Mouse (Mus musculus): Measurements from ENCODE around the gene Tns3. TPM values are rescaled to one million over a fixed set of nuclear protein-coding genes. Genes with fewer than 3 reads are reported as not detected.

The Tns3 gene
- polyA plus RNA-seq, 1 experiment from 2014 or later = 3.6 TPM

GRCm38 (mm10) chr11:8496686-8497085 is 167.6 kb downstream of the Tns3 start:
- peaks cover 16% of the 10 kb centered on the region for H3K36me3 ChIP-seq (replicated peaks; ENCODE audit: insufficient read depth, low read length)
- no peak overlapping the region for H3K4me2 ChIP-seq (ENCODE audit: low read depth, low read length)
- TF ChIP-seq CTCF (IDR thresholded peaks at IDR 0.05; ENCODE audit: low read depth) (no peak), EP300 (IDR thresholded peaks at IDR 0.05; ENCODE audit: low read depth) (no peak)
- H3K27ac ChIP-seq (ENCODE audit: low read depth) = no peak overlapping the region
- no peaks in the 10 kb centered on the region for H3K27me3 ChIP-seq (ENCODE audit: insufficient read depth, low read length)
- H3K9ac ChIP-seq (replicated peaks) = no peak overlapping the region
- H3K9me3 ChIP-seq (ENCODE audit: low read length) = no peaks in the 10 kb centered on the region
- H3K4me1 ChIP-seq (ENCODE audit: insufficient read depth) = peaks cover 7% of the 10 kb centered on the region
- no peak overlapping the region for H3K4me3 ChIP-seq (ENCODE audit: low read depth, low read length)
- DNase-seq (no peak), ATAC-seq (no peak)
- 61% methylated on average over 5 of the region's 5 CpGs for WGBS (ENCODE audit: insufficient replicate concordance)

- peaks cover 5% of the 10 kb centered on the region; the same call in 1 of the 2 replicates for H3K4me1 ChIP-seq (ENCODE audit: insufficient read depth)
- H3K4me2 ChIP-seq (ENCODE audit: low read depth, low read length) = no peak overlapping the region
- H3K4me3 ChIP-seq (ENCODE audit: low read depth, low read length) = no peak overlapping the region
- no peak for TF ChIP-seq EP300 (IDR thresholded peaks at IDR 0.05; ENCODE audit: low read depth)
- no peak for TF ChIP-seq CTCF (IDR thresholded peaks at IDR 0.05; ENCODE audit: low read depth)
- DNase-seq (no peak), ATAC-seq (no peak)
- no peak overlapping the region for H3K9ac ChIP-seq (replicated peaks)
- WGBS (ENCODE audit: insufficient replicate concordance) = 83% methylated on average over 7 of the region's 7 CpGs
- H3K27ac ChIP-seq (ENCODE audit: low read depth) = no peak overlapping the region
- H3K9me3 ChIP-seq (ENCODE audit: low read length) = no peaks in the 10 kb centered on the region
- peaks cover 21% of the 10 kb centered on the region for H3K36me3 ChIP-seq (replicated peaks; ENCODE audit: insufficient read depth, low read length)
- no peaks in the 10 kb centered on the region for H3K27me3 ChIP-seq (ENCODE audit: insufficient read depth, low read length)
These were observed 168.5 kb downstream of the Tns3 start for GRCm38 (mm10) chr11:8495801-8496200.

- no peak overlapping the region for H3K27ac ChIP-seq (ENCODE audit: low read depth)
- H3K4me1 ChIP-seq (ENCODE audit: insufficient read depth) = peaks cover 5% of the 10 kb centered on the region; the same call in 1 of the 2 replicates
- H3K4me2 ChIP-seq (ENCODE audit: low read depth, low read length) = no peak overlapping the region
- ATAC-seq (no peak), DNase-seq (no peak)
- H3K27me3 ChIP-seq (ENCODE audit: insufficient read depth, low read length) = no peaks in the 10 kb centered on the region
- TF ChIP-seq CTCF (IDR thresholded peaks at IDR 0.05; ENCODE audit: low read depth) (no peak), EP300 (IDR thresholded peaks at IDR 0.05; ENCODE audit: low read depth) (no peak)
- H3K9me3 ChIP-seq (ENCODE audit: low read length) = no peaks in the 10 kb centered on the region
- peaks cover 25% of the 10 kb centered on the region for H3K36me3 ChIP-seq (replicated peaks; ENCODE audit: insufficient read depth, low read length)
- H3K4me3 ChIP-seq (ENCODE audit: low read depth, low read length) = no peak overlapping the region
- no peak overlapping the region for H3K9ac ChIP-seq (replicated peaks)
- 79% methylated on average over 8 of the region's 8 CpGs for WGBS (ENCODE audit: insufficient replicate concordance)
These were observed 169.3 kb downstream of the Tns3 start for GRCm38 (mm10) chr11:8495036-8495435.

- Histone ChIP-seq H3K27ac (ENCODE audit: low read depth) (no peak overlapping the region), H3K36me3 (replicated peaks; ENCODE audit: insufficient read depth, low read length) (peaks cover 25% of the 10 kb centered on the region), H3K9me3 (ENCODE audit: low read length) (no peaks in the 10 kb centered on the region), H3K9ac (replicated peaks) (no peak overlapping the region), H3K4me1 (ENCODE audit: insufficient read depth) (peaks cover 5% of the 10 kb centered on the region; the same call in 1 of the 2 replicates), H3K4me3 (ENCODE audit: low read depth, low read length) (no peak overlapping the region), H3K27me3 (ENCODE audit: insufficient read depth, low read length) (no peaks in the 10 kb centered on the region), H3K4me2 (ENCODE audit: low read depth, low read length) (no peak overlapping the region)
- ATAC-seq = no peak
- DNase-seq = no peak
- 70% methylated on average over 8 of the region's 8 CpGs for WGBS (ENCODE audit: insufficient replicate concordance)
- TF ChIP-seq CTCF (IDR thresholded peaks at IDR 0.05; ENCODE audit: low read depth) = no peak
- no peak for TF ChIP-seq EP300 (IDR thresholded peaks at IDR 0.05; ENCODE audit: low read depth)
These were observed 170.3 kb downstream of the Tns3 start for GRCm38 (mm10) chr11:8493931-8494490.

- no peak for TF ChIP-seq EP300 (IDR thresholded peaks at IDR 0.05; ENCODE audit: low read depth)
- TF ChIP-seq CTCF (IDR thresholded peaks at IDR 0.05; ENCODE audit: low read depth) = no peak
- WGBS (ENCODE audit: insufficient replicate concordance) = 81% methylated on average over 10 of the region's 10 CpGs
- Histone ChIP-seq H3K4me3 (ENCODE audit: low read depth, low read length) (no peak overlapping the region), H3K27ac (ENCODE audit: low read depth) (no peak overlapping the region), H3K36me3 (replicated peaks; ENCODE audit: insufficient read depth, low read length) (peaks cover 21% of the 10 kb centered on the region), H3K9ac (replicated peaks) (no peak overlapping the region), H3K27me3 (ENCODE audit: insufficient read depth, low read length) (no peaks in the 10 kb centered on the region), H3K4me2 (ENCODE audit: low read depth, low read length) (no peak overlapping the region), H3K4me1 (ENCODE audit: insufficient read depth) (peaks cover 5% of the 10 kb centered on the region; the same call in 1 of the 2 replicates), H3K9me3 (ENCODE audit: low read length) (no peaks in the 10 kb centered on the region)
- DNase-seq = no peak
- peak; percentile 10; the same call in 1 of the 2 replicates for ATAC-seq
These were observed 172.0 kb downstream of the Tns3 start for GRCm38 (mm10) chr11:8492332-8492731.

- Histone ChIP-seq H3K4me3 (ENCODE audit: low read depth, low read length) (no peak overlapping the region), H3K9me3 (ENCODE audit: low read length) (no peaks in the 10 kb centered on the region), H3K9ac (replicated peaks) (no peak overlapping the region), H3K4me1 (ENCODE audit: insufficient read depth) (peaks cover 6% of the 10 kb centered on the region; the same call in 1 of the 2 replicates), H3K27me3 (ENCODE audit: insufficient read depth, low read length) (no peaks in the 10 kb centered on the region), H3K27ac (ENCODE audit: low read depth) (no peak overlapping the region), H3K4me2 (ENCODE audit: low read depth, low read length) (no peak overlapping the region), H3K36me3 (replicated peaks; ENCODE audit: insufficient read depth, low read length) (peaks cover 21% of the 10 kb centered on the region)
- 57% methylated on average over 6 of the region's 6 CpGs for WGBS (ENCODE audit: insufficient replicate concordance)
- DNase-seq = no peak
- ATAC-seq = no peak
- TF ChIP-seq EP300 (IDR thresholded peaks at IDR 0.05; ENCODE audit: low read depth) = no peak
- no peak for TF ChIP-seq CTCF (IDR thresholded peaks at IDR 0.05; ENCODE audit: low read depth)
These were observed 176.1 kb downstream of the Tns3 start for GRCm38 (mm10) chr11:8488248-8488647.

Measured in liver, postnatal 0 days (tissue).